Mouse (Mus musculus): ENCODE data around the gene Tm6sf1. TPM values are rescaled to one million over a fixed set of nuclear protein-coding genes. Genes with fewer than 3 reads are reported as not detected.

The Tm6sf1 gene
- polyA plus RNA-seq, 1 experiment from 2014 or later, result 25.7 TPM

- H3K9me3 ChIP-seq, result no peaks in the 10 kb centered on the region
These were observed 16.7 kb upstream of the Tm6sf1 start for GRCm38 (mm10) chr7:81842141-81842540.

DNA sequence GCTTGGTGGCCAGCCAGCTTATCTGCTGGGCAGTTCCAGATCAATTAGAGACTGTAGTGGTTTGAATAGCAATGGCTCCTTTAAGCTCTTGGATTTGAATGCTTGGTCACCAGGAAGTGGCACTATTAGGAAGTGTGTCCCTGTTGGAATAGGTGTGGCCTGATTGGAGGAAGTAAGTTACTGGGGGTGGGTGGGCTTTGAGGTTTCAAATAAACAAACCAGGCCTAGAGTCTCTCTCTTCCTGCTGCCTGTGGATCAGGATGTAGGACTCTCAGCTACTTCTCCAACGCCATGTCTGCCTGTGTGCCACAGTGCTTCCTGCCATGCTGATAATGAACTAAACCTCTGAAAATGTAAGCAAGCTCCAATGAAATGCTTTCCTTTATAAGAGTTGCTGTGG is 15.8 kb upstream of the Tm6sf1 start:
- Histone ChIP-seq H3K4me1 (peaks cover 32% of the 10 kb centered on the region), H3K4me3 (no peak overlapping the region), H3K9me3 (no peaks in the 10 kb centered on the region), H3K36me3 (no peaks in the 10 kb centered on the region), H3K27ac (no peak overlapping the region), H3K27me3 (ENCODE audit: insufficient read depth, poor library complexity, severe bottlenecking) (no peaks in the 10 kb centered on the region)
- DNase-seq (ENCODE audit: low spot score), result no peak
- WGBS, result 61% methylated on average over 1 of the region's 1 CpGs

More at GRCm38 (mm10) chr7:81842141-81842540, 16.7 kb upstream of the Tm6sf1 start:
- H3K27ac ChIP-seq, result no peak overlapping the region
- peaks cover 31% of the 10 kb centered on the region for H3K4me1 ChIP-seq
- no peaks in the 10 kb centered on the region for H3K27me3 ChIP-seq (ENCODE audit: insufficient read depth, poor library complexity, severe bottlenecking)
- DNase-seq (ENCODE audit: low spot score), result no peak
- H3K36me3 ChIP-seq, result no peaks in the 10 kb centered on the region
- H3K4me3 ChIP-seq, result no peak overlapping the region
- 85% methylated on average over 7 of the region's 7 CpGs for WGBS

- no peaks in the 10 kb centered on the region for H3K9me3 ChIP-seq
- 85% methylated on average over 8 of the region's 8 CpGs for WGBS
- H3K4me1 ChIP-seq, result peaks cover 32% of the 10 kb centered on the region
- H3K36me3 ChIP-seq, result no peaks in the 10 kb centered on the region
- H3K27ac ChIP-seq, result no peak overlapping the region
- H3K4me3 ChIP-seq, result no peak overlapping the region
- H3K27me3 ChIP-seq (ENCODE audit: insufficient read depth, poor library complexity, severe bottlenecking), result no peaks in the 10 kb centered on the region
- DNase-seq (ENCODE audit: low spot score), result no peak
These were observed 14.9 kb upstream of the Tm6sf1 start for GRCm38 (mm10) chr7:81843903-81844302.

GRCm38 (mm10) chr7:81844801-81845200 is 14.0 kb upstream of the Tm6sf1 start:
- no peaks in the 10 kb centered on the region for H3K27me3 ChIP-seq (ENCODE audit: insufficient read depth, poor library complexity, severe bottlenecking)
- WGBS, result 78% methylated on average over 11 of the region's 11 CpGs
- H3K9me3 ChIP-seq, result no peaks in the 10 kb centered on the region

DNA sequence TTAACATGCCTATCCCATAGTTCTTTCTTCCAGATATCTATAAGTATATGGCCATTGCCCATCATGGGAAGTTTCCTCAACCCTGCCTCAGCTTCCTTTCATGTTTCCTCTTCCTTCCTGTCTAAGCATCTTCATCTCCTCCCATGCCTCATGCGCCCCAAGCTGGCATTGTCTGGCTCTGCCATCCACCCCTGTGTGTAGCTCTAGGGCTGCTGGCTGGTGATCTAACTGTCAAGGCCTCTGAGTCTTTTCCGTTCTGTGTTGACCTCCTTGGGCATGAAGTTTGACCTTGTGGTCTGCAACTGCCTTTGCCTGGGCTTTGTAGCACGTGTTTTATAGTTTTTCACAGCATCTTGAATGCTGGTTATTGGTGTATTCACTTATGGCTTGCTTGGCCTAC is 13.5 kb upstream of the Tm6sf1 start:
- Histone ChIP-seq H3K27me3 (ENCODE audit: insufficient read depth, poor library complexity, severe bottlenecking) (no peaks in the 10 kb centered on the region), H3K4me3 (no peak overlapping the region), H3K36me3 (no peaks in the 10 kb centered on the region), H3K27ac (no peak overlapping the region), H3K4me1 (peaks cover 31% of the 10 kb centered on the region), H3K9me3 (no peaks in the 10 kb centered on the region)
- 68% methylated on average over 3 of the region's 3 CpGs for WGBS
- DNase-seq (ENCODE audit: low spot score), result no peak

More at GRCm38 (mm10) chr7:81844801-81845200, 14.0 kb upstream of the Tm6sf1 start:
- H3K4me1 ChIP-seq, result peaks cover 32% of the 10 kb centered on the region
- no peak overlapping the region for H3K27ac ChIP-seq
- no peaks in the 10 kb centered on the region for H3K36me3 ChIP-seq
- DNase-seq (ENCODE audit: low spot score), result no peak
- H3K4me3 ChIP-seq, result no peak overlapping the region

DNA sequence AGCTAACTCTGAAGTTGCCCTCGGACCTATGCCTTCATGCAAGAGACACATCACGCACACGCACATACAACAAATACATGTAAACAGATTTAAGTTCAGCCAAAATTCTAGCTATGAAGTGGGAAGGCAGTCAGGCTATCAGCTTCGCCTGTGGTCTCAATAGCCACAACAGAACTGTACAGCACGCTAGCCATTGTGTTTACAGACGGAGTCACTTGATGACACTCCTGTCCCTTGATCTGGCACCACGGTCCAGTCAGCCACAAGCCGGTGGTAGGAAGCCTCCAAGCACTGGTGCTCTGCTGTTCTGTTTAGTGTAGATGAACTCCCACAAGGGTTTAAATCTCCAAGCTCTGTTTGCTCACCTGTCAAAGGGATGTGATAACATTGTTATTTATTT is 12.8 kb upstream of the Tm6sf1 start:
- H3K27me3 ChIP-seq (ENCODE audit: insufficient read depth, poor library complexity, severe bottlenecking), result no peaks in the 10 kb centered on the region
- 61% methylated on average over 8 of the region's 8 CpGs for WGBS

DNA sequence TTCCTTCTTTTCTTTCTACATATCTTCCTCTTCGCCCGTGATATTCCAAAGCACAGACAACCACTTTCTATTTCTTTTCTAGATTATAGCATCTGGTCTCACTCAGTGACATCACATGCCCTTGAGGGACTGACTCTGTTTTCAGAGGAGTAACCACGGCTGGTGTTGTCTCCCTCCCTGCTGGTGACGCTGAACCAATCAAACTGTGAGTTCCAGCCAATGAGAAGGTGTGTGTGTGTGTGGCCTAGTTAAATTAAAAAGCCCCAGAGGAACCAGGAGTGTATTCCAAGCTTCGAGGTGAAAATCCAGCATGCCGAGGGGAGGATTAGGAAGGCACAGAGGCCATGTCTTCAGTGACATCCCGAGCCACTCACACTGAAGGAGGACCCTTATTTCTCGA is 11.8 kb upstream of the Tm6sf1 start:
- whole genome bisulfite sequencing, result 43% methylated on average over 8 of the region's 8 CpGs
- H3K27me3 ChIP-seq (ENCODE audit: insufficient read depth, poor library complexity, severe bottlenecking), result no peaks in the 10 kb centered on the region
- no peaks in the 10 kb centered on the region for H3K9me3 ChIP-seq
- no peak overlapping the region for H3K27ac ChIP-seq
- no peak overlapping the region for H3K4me3 ChIP-seq
- peak; percentile 66 for DNase-seq (ENCODE audit: low spot score)
- no peaks in the 10 kb centered on the region for H3K36me3 ChIP-seq
- H3K4me1 ChIP-seq, result peaks cover 19% of the 10 kb centered on the region

More for the DNA sequence above, 12.8 kb upstream of the Tm6sf1 start:
- DNase-seq (ENCODE audit: low spot score), result peak; percentile 70
- H3K27ac ChIP-seq, result no peak overlapping the region
- no peaks in the 10 kb centered on the region for H3K36me3 ChIP-seq
- H3K4me1 ChIP-seq, result peaks cover 24% of the 10 kb centered on the region
- H3K9me3 ChIP-seq, result no peaks in the 10 kb centered on the region
- H3K4me3 ChIP-seq, result no peak overlapping the region

GRCm38 (mm10) chr7:81847777-81848176 is 11.0 kb upstream of the Tm6sf1 start:
- no peak overlapping the region for H3K4me3 ChIP-seq
- peaks cover 19% of the 10 kb centered on the region for H3K4me1 ChIP-seq
- H3K27ac ChIP-seq, result no peak overlapping the region
- WGBS, result 37% methylated on average over 4 of the region's 4 CpGs
- H3K27me3 ChIP-seq (ENCODE audit: insufficient read depth, poor library complexity, severe bottlenecking), result no peaks in the 10 kb centered on the region
- DNase-seq (ENCODE audit: low spot score), result no peak
- H3K9me3 ChIP-seq, result no peaks in the 10 kb centered on the region
- no peaks in the 10 kb centered on the region for H3K36me3 ChIP-seq

- 86% methylated on average over 5 of the region's 5 CpGs for WGBS
- H3K9me3 ChIP-seq, result no peaks in the 10 kb centered on the region
- H3K36me3 ChIP-seq, result no peaks in the 10 kb centered on the region
These were observed 9.6 kb upstream of the Tm6sf1 start for GRCm38 (mm10) chr7:81849214-81849613.

DNA sequence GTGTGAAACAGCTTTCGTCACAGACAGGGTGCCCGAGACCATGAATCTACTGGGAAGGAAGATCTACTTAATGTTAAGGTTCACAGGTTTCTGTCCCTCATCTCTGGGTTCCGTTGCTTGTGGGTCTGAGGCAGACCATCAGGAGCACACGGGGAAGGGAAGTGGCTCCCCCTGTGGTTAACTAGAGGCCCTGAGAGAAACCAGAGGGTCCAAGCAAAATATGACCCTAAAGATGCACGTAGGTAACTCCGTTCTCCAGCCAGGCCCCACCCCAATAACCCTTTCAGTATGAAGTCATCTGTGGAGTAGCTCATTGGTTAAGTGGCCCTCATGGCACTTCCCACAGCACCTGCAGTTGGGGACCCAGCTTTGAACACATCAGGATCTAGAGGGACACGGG is 9.2 kb upstream of the Tm6sf1 start:
- Histone ChIP-seq H3K27ac (no peak overlapping the region), H3K36me3 (no peaks in the 10 kb centered on the region), H3K9me3 (no peaks in the 10 kb centered on the region), H3K4me1 (peaks cover 27% of the 10 kb centered on the region), H3K4me3 (no peak overlapping the region), H3K27me3 (ENCODE audit: insufficient read depth, poor library complexity, severe bottlenecking) (no peaks in the 10 kb centered on the region)
- no peak for DNase-seq (ENCODE audit: low spot score)
- 83% methylated on average over 7 of the region's 7 CpGs for WGBS

More at GRCm38 (mm10) chr7:81849214-81849613, 9.6 kb upstream of the Tm6sf1 start:
- Histone ChIP-seq H3K4me1 (peaks cover 23% of the 10 kb centered on the region), H3K27ac (no peak overlapping the region), H3K4me3 (no peak overlapping the region), H3K27me3 (ENCODE audit: insufficient read depth, poor library complexity, severe bottlenecking) (no peaks in the 10 kb centered on the region)
- no peak for DNase-seq (ENCODE audit: low spot score)

DNA sequence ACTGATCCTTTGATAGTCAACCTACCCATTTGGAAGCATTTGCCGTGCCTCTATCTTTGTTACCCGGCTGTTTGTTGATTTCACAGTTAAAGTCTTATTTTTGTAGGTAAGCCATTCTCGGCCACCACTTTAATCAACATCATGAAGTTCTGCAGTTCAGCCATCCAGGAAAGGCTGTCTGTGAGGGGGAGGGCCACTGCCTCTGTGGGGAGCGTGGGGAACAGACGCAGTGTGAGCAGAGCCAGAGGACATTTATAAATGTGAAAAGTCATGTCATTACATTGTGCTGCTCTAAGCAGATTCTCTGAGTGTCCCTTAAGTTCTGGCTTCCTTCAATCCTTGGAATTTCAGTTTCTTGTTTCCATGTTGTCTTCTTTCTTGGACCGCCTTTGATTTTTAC is 8.6 kb upstream of the Tm6sf1 start:
- Histone ChIP-seq H3K4me3 (no peak overlapping the region), H3K36me3 (no peaks in the 10 kb centered on the region), H3K27me3 (ENCODE audit: insufficient read depth, poor library complexity, severe bottlenecking) (no peaks in the 10 kb centered on the region), H3K9me3 (no peaks in the 10 kb centered on the region), H3K27ac (no peak overlapping the region), H3K4me1 (peaks cover 28% of the 10 kb centered on the region)
- DNase-seq (ENCODE audit: low spot score), result no peak
- WGBS, result 75% methylated on average over 6 of the region's 6 CpGs

DNA sequence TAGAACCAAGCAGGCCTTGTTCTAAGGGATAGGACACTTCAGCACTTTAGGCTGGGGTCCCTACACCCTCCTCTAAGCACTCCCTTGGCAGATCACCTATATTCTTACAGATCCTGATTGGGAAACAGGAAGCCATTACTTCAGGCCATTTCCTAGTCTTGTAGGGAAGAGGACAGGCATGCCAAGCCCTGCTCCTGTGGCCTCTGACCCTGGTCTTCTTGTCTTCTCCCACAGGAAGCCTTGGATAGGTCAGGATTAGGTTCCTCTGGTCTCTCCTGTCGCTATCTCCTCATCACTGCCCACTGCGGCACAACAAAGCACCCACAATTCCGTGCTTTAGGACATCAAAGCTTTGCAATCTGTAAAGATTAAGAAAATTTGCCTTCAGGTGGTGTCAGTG is 7.1 kb upstream of the Tm6sf1 start:
- H3K27me3 ChIP-seq (ENCODE audit: insufficient read depth, poor library complexity, severe bottlenecking), result peaks cover 7% of the 10 kb centered on the region; the same call in 1 of the 2 replicates
- H3K4me3 ChIP-seq, result no peak overlapping the region
- peaks cover 18% of the 10 kb centered on the region for H3K4me1 ChIP-seq
- 56% methylated on average over 3 of the region's 3 CpGs for WGBS
- no peak for DNase-seq (ENCODE audit: low spot score)
- H3K9me3 ChIP-seq, result no peaks in the 10 kb centered on the region
- H3K27ac ChIP-seq, result no peak overlapping the region
- H3K36me3 ChIP-seq, result no peaks in the 10 kb centered on the region

DNA sequence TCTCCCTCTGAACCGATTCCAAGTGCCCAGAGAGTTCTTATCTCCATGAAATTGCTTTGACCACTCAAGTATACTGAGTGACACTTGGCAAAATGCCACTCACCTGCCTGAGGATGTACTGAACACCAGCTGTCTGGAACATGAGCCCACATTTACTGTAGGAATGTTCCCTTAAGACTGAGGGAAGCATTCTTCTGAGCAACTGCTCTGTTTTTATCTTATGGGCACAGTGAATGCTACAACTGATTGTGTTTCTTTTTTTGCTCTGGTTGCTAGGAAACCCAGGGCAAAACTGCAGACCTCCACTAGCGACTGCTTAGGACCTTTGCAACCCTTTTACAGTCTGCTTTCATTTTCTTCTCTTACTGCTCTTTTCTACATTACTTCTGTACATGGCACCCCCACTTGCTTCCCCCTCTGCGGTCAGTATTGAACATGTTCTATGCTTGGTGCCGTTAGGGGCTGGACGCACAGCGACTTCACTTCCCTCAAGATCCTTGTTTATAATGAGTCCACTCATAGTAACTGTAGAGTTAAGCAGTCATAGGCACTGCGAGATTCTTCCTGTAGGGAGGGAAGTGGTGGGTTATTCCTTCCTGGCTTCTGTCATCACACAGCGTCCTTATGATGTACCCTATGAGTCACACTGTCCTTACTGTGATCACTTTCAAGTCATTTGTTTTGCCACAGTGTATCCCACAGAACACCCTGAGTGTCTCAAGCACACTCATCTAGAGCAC is 4.1 kb upstream of the Tm6sf1 start:
- peaks cover 24% of the 10 kb centered on the region; the same call in 1 of the 2 replicates for H3K27me3 ChIP-seq (ENCODE audit: insufficient read depth, poor library complexity, severe bottlenecking)
- no peaks in the 10 kb centered on the region for H3K36me3 ChIP-seq
- H3K9me3 ChIP-seq, result no peaks in the 10 kb centered on the region
- H3K27ac ChIP-seq, result peak overlapping the region; percentile 72
- no peak for DNase-seq (ENCODE audit: low spot score)
- H3K4me1 ChIP-seq, result peaks cover 33% of the 10 kb centered on the region
- peak overlapping the region; percentile 30; the same call in 1 of the 2 replicates for H3K4me3 ChIP-seq
- 45% methylated on average over 8 of the region's 8 CpGs for WGBS
